Mouse (Mus musculus) embryo, embryonic 9.5 days (tissue): ENCODE measurements at regions not wholly inside any gene's neighbourhood (a gene's known extent, or its start where the extent isn't known, plus 50 kb on each side); places are given as distances from the start of the nearest gene placed in this dataset.

Source experiments
- DNase-seq: peaks from one replicate; pipeline ENCODE4 v3.0.0-alpha.2; 2017; ENCODE audit errors: extremely low spot score

DNA sequence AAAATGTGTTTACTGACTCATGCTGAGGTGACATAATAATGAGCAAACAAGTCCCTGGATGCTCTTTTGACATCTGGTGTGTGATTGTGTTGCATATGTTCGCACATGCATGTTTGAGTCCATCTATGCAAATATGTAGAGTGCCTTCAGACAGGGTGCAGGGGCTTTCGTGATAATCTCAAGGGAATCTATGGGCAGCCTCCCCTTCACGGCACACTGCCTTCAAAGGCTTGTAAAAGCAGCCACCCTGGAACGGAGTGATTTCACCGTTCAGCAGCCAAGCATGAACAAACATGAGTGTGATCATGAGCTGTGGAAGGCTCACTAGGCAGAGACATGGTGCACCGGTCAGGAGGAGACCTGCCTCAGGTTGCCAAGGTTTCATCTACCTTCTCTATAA is 57.1 kb upstream of the Mbip start:
- no peak for DNase-seq

DNA sequence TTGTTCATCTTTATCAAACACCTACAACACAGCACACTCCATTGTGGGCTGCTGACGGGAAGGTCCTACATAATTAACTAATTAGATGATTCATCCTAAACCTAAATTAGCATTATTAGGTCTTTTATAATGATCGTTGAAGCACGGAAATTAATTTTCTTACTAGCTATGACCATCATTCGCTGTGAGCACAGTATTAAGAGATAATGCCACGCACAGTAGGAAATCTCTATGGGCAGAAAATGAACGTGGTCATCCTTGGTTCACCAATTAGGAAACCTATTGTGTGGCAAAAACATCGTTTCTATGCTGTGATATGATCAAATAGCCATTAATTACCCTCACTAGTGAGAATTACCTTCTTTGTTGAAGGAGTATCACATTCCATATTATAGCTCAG is 56.4 kb upstream of the Mbip start:
- DNase-seq: no peak
